Mouse (Mus musculus) heart, postnatal 25 days (tissue): ENCODE measurements at regions not wholly inside any gene's neighbourhood (a gene's known extent, or its start where the extent isn't known, plus 50 kb on each side); places are given as distances from the start of the nearest gene placed in this dataset.

Source experiments
- DNase-seq: peaks from one replicate; pipeline ENCODE4 v3.0.0; 2022; ENCODE audit warnings: low spot score
- intact Hi-C: fragments of 180-260 bp; cut with DNase I; formaldehyde crosslinking; loops from one replicate; pipeline ENCODE4 v1.15.1; 2025

GRCm38 (mm10) chr12:118455609-118456008 lies 154.4 kb upstream of the Sp4 start:
- intact Hi-C loops = loop anchor here (2.0 to 5.0 kb wide), 2 partner anchors 463 to 633 kb away; no protein-coding TSS in a partner anchor
- no peak for DNase-seq

- no peak for DNase-seq
- intact Hi-C loops = no loop called here
Observed at GRCm38 (mm10) chr12:118439626-118440025, 138.4 kb upstream of the Sp4 start.

GRCm38 (mm10) chr12:118438882-118439281 lies 137.6 kb upstream of the Sp4 start:
- intact Hi-C loops = no loop called here
- DNase-seq = no peak

- intact Hi-C loops = no loop called here
- DNase-seq = no peak
Observed at GRCm38 (mm10) chr12:118432703-118433102, 131.5 kb upstream of the Sp4 start.

- intact Hi-C loops = no loop called here
- DNase-seq = no peak
Observed at GRCm38 (mm10) chr12:118428384-118428783, 127.1 kb upstream of the Sp4 start.

- intact Hi-C loops = no loop called here
- no peak for DNase-seq
Observed at GRCm38 (mm10) chr12:118415956-118416355, 114.7 kb upstream of the Sp4 start.

- no peak for DNase-seq
- intact Hi-C loops = no loop called here
Observed at GRCm38 (mm10) chr12:118411767-118412430, 110.7 kb upstream of the Sp4 start.

GRCm38 (mm10) chr12:118410917-118411316 lies 109.7 kb upstream of the Sp4 start:
- intact Hi-C loops = no loop called here
- no peak for DNase-seq

GRCm38 (mm10) chr12:118405135-118405534 lies 103.9 kb upstream of the Sp4 start:
- intact Hi-C loops = no loop called here
- no peak for DNase-seq

- intact Hi-C loops = no loop called here
- no peak for DNase-seq
Observed at GRCm38 (mm10) chr12:118404171-118404570, 102.9 kb upstream of the Sp4 start.

GRCm38 (mm10) chr12:118403519-118404087 lies 102.4 kb upstream of the Sp4 start:
- no peak for DNase-seq
- intact Hi-C loops = no loop called here

- DNase-seq = no peak
- intact Hi-C loops = no loop called here
Observed at GRCm38 (mm10) chr12:118401377-118401776, 100.1 kb upstream of the Sp4 start.

GRCm38 (mm10) chr12:118391654-118392053 lies 90.4 kb upstream of the Sp4 start:
- intact Hi-C loops = no loop called here
- no peak for DNase-seq

- intact Hi-C loops = no loop called here
- DNase-seq = no peak
Observed at GRCm38 (mm10) chr12:118381013-118381412, 79.8 kb upstream of the Sp4 start.

- intact Hi-C loops = no loop called here
- no peak for DNase-seq
Observed at GRCm38 (mm10) chr12:118377898-118378297, 76.7 kb upstream of the Sp4 start.

- no peak for DNase-seq
- intact Hi-C loops = no loop called here
Observed at GRCm38 (mm10) chr12:118376521-118377493, 75.6 kb upstream of the Sp4 start.

- intact Hi-C loops = no loop called here
- DNase-seq = no peak
Observed at GRCm38 (mm10) chr12:118373250-118373649, 72.0 kb upstream of the Sp4 start.

GRCm38 (mm10) chr12:118371905-118372304 lies 70.7 kb upstream of the Sp4 start:
- DNase-seq = no peak
- intact Hi-C loops = no loop called here

- intact Hi-C loops = no loop called here
- no peak for DNase-seq
Observed at GRCm38 (mm10) chr12:118367307-118368076, 66.3 kb upstream of the Sp4 start.

GRCm38 (mm10) chr12:118352866-118353265 lies 51.6 kb upstream of the Sp4 start:
- no peak for DNase-seq
- intact Hi-C loops = no loop called here
